Mouse (Mus musculus) 3T3-L1 (cell line): ENCODE results near the gene Ror1.

Experiments used
- DNase-seq: peaks from one replicate; pipeline ENCODE4 v3.0.0-alpha.2; 2015; ENCODE audit warnings: low read depth, low spot score

The Ror1 gene

DNA sequence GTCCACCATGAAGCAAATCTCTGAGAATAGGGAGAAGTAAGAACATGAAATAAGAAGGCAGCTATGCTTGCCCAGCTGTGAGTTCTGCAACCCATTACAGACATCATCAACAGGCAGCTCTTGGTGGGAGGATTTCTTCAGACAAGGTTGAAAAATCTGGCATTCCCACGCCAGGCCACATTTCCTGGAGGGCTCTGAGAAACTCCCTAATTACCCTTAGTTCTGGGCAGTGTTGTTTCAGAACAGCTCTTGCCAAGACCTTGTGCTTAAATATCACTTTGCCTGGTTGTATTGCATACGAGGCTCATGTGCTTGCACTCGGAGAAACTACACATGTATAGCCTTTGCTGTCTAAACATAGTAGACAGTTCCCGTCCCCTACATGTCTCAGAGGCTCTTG lies 211.8 kb downstream of the Ror1 start:
- no peak for DNase-seq

DNA sequence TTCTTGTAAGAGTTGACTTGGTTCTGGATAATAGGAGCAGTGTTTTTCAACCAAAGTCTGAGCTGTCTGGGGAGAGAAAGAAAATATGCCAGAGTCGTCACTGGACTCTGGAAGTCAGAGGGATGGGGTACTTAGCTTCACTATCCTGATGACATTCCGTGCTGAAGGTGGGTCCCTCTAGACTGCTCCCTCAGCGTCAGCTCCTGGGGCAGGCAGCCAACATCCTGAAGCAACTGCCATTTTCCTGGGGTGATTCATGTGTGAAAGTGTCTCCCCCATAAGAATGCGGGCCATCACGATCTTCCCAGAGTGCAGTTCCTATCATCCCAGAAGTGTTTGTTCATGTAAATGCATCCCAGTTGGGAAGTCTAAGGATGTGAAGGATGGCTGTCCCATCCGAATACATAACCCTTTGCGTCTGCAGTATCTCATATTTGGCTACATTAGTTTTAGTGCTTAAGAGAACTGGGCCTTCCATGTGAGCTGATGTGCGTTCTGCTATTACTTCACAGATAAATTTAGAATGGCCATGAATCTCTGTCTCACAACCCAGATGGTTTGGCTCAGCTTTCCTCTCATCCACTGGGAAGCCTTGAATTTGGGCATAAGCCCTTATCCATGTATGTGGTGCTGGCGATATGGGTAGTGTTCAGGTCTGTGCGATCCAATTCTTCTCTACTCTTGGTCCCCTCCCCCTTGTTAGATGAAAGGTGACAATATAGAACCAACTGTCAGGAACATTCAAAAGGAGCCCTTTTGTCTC lies 216.4 kb downstream of the Ror1 start:
- DNase-seq: peak; percentile 19

GRCm38 (mm10) chr4:100315066-100315465 lies 219.5 kb downstream of the Ror1 start:
- peak; percentile 21 for DNase-seq

DNA sequence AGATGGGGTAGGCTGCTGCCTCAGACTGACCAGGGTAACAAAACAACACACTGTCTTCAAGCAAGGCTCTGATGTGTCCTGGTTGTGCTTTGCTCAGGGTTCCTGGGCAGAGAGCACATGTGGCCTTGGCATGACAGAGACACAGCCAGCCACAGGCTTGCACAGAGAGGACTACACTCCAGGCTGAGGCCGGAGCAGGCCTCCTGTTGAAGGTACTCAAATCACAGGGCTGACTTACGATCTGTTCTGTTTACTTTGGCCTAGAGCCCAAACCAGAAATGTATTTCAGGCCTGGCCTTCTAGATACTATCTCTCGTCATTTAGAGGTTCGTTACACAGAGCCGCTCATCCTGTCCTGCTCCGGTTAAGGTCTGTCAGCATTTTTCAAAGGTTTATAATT lies 226.2 kb downstream of the Ror1 start:
- peak; percentile 50 for DNase-seq

DNA sequence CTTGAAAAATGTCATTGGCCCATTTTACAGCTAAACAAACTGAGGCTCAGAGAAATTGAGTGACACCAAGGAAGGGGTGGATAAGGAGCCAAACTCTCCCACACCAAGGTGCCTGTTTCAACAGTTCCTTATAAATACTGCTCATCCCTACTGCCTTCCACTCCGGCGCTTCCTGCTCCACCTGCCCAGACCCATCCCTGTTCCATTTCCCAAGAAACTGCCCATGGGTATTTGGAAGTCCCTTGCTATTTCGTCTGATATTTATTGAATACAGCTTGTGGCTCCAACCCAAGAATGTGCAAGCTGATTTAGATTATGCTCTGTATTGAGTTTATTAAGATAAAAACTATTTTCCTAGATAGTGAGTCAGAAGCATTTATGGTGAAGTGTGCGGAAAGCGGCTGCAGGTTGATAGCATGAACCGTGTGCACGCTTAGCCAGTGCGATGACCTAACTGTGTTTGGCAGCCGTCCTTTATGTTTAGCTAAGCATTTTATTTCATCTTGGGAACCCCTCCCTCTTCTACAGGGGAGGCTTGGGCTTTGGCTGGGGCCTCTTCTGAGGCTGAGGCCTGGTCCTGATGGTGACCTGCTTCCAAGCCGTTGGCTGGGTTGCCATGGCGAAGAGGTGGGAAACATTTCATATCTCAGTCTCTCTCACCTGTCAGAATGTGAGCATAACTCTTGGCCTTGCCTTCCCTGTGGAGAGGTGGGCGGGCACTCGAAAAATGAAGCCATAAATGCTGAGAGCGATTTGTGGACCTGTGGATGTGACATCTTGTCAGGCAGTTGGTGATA lies 229.3 kb downstream of the Ror1 start:
- DNase-seq: no peak

GRCm38 (mm10) chr4:100328361-100328970 lies 232.9 kb downstream of the Ror1 start:
- DNase-seq: no peak

DNA sequence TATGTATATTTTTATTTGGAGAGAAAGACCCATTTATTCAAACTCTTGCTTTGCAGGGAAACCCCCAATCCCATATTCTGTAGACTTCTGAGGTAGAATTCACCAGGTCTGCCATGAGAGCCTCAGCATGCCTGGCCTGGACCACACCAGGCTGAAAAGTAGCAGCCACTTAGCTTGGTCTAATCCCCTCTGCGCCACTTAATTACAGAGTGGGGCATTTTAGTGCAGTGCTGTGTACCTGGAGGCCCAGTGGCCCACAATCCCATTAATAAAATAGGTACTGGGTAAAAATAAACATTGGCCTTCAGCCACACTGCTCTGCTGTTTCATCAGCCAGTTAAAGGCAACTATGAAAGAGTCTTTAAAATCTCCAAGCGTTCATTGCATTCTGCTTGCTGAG lies 239.6 kb downstream of the Ror1 start:
- no peak for DNase-seq

DNA sequence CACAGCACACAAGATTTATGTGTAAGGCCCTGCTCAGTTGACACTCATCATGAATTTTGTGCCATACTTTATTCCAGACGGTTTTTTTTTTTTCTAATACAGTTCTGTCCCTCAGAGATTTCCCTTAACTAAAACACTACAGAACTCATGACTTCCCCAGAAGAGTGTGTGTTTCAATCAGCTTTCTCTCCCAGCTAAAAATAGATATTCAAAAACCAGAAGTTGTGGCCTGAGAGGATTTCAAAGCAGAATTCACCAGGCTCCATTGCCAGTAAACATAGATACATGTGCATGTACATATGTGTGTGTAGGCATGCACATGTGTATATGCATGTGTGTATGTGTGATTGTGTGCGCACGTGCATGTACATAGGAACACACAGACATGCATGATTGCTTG lies 252.2 kb downstream of the Ror1 start:
- DNase-seq: no peak

GRCm38 (mm10) chr4:100350106-100350795 lies 254.7 kb downstream of the Ror1 start:
- DNase-seq: no peak

DNA sequence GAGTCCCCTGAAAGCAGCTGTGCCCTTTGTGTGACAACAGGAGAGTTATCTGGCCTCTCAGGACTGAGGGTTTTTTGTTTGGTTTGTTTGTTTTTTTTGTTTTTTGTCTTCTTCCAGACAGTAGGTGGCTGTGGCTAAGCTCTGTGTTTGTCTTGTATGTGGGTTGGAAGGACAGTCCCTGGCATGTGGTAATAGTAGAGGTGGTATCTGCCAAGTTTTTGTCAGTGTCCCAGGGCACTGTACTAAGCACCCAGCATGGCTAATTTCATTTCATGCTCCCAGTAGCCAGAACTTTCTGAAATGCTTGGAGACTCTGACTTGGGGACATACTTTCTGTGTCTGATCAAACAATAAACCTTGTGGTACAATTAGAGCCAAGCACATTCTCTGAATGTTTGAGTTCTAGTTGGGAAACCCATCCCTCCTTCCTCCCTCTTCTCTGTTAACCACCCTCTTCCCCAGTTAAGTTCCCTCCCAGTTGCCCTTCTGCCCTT lies 256.3 kb downstream of the Ror1 start:
- no peak for DNase-seq

GRCm38 (mm10) chr4:100355566-100355965 lies 260.0 kb downstream of the Ror1 start:
- peak; percentile 20 for DNase-seq

DNA sequence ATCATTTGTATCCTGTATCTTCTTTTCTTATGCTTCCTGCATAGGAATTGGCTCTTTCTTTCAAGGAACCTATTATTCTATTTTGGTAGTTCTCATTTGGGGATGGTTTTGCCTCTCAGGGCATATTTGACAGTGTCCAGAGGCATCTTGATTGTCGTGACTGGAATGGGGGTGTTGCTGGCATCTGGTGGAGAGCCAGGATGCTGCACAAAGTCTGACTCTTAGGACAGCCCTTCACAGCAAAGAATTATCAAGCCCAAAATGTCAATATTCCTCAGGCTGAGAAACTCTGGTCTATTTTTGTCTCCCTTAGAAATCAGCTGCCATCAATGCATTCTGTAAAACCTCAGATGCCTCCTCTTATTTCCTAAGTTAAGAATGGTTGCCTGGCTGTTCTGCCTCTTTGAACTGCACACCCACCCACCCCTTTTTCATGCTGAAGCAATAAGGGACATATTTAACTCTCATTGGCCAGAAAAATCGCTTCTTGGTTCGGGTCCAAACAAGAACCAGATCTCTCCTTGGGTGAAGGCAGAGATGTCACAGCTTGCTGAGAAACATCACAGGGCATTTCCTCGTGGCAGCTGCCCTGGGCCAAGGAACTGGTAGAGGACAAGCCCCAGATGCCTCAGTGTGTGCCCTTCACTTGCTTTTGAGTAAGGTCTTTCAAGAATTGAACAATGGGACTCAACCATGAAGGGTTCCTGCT lies 262.4 kb downstream of the Ror1 start:
- DNase-seq: no peak

DNA sequence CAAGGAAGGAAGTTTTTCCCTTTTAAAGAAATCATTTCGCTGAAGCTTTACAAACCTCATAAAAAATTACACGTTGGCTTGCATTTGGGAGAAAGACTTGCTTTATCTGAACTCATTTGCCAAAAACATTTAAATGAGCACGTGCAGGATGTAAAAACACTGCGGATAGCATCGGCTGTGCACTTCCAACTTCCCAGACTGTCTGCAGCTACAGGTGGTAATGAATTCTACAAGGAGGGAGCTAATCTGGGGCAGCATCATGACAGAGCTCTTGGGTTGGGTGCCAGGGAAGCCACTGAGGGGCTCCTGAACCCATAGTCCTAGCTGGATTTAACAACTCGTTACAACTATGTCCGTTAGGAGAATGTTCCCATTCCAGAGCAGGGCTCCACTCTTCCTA lies 268.1 kb downstream of the Ror1 start:
- DNase-seq: no peak

- DNase-seq: no peak
Observed at GRCm38 (mm10) chr4:100368691-100369090, 273.1 kb downstream of the Ror1 start.

GRCm38 (mm10) chr4:100369541-100370174 lies 274.1 kb downstream of the Ror1 start:
- DNase-seq: no peak

GRCm38 (mm10) chr4:100372806-100373205 lies 277.2 kb downstream of the Ror1 start:
- no peak for DNase-seq

DNA sequence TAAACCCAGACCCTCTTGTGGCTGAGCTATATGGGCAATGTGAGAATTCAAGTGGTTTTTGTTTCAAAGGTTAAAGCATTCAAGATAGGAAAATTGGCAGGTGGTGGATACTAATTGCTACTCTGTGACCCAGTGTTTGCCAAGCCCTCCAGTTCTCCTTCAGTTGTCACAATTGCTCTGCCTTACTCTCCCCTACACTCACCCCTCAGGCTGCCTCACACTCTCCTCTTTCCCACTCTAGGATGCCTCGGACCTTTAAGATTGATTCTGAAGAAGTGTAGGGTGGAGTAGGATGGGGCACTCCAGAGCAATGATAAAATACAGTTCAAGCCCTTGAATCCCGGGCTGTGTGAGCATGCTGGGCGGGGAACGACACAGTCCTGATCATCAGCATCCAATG lies 278.2 kb downstream of the Ror1 start:
- DNase-seq: no peak

DNA sequence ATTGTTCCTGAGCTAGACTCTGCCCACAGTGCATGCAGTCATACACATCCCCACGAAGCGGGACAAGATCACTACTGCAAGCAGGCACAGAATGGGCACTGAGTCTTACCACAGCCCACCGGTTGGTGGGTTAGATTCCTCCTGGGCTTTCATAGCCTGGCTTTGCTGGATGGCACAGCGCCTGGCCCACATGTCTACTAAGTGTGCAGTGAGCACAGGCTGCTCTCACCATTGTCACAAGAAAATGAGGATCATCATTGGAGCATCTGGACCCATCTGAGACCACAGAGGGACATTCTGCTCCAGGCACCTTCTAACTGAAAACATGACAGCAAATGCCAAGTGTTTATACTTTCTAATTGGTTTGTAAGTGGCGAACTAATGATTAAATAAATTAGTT lies 279.7 kb downstream of the Ror1 start:
- DNase-seq: no peak

GRCm38 (mm10) chr4:100376163-100376562 lies 280.6 kb downstream of the Ror1 start:
- DNase-seq: no peak

DNA sequence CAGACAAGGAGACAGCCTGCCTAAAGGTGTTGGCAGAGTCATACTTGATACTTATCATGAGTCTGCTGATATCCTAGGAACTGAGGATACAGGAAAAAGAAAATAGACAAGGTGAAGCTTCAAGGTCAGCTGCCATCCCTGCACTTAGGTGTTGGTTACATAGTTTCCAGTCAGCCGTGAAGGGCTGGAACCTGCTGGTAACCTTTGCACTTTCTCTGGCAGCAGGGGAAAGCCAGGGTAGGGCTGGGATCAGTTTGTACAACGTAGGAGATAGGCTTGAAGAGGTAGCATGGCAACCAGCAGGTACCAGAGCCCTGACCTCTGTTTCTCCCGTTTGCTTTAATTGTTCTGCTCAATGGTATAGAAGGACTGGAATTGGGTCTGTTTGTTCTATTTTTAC lies 281.6 kb downstream of the Ror1 start:
- DNase-seq: no peak

- no peak for DNase-seq
Observed at GRCm38 (mm10) chr4:100377996-100378395, 282.4 kb downstream of the Ror1 start.
